Mouse (Mus musculus): ENCODE data around the gene Rab25.

- TF ChIP-seq CTCF (IDR thresholded peaks at IDR 0.05), result no peak
- no peak for TF ChIP-seq POLR2A (IDR thresholded peaks at IDR 0.05; ENCODE audit: insufficient read depth, low read depth, low read length)
Observed at GRCm38 (mm10) chr3:88529204-88530000, 18.7 kb downstream of the Rab25 start.

All from heart, adult 2 months (tissue).